20 mouse cellular contexts compared by ENCODE assay signal in genomic region chr1:134847851-134848250, GRCm38 (mm10).
DNase-seq lines count a peak whose midpoint lies in the region; ATAC-seq and TF ChIP-seq lines count a peak whose summit lies in the region.
"Had no signal": no experiment of that assay in that cellular context is flagged by ENCODE, and none has a peak within 500 bp of the region (broad histone marks: within the 10 kb centered on the region; RNA-seq: fewer than 3 reads in every experiment).

No protein-coding gene starts in this region.

- no peak for DNase-seq in heart, postnatal 0 days (ENCODE audit: low spot score)
- no peak for DNase-seq in heart, postnatal 4 days
- peak; percentile 85 for DNase-seq in cerebellum, adult 11 months
- DNase-seq in cerebellum, adult 8-10 months = peak; percentile 84
- peak; percentile 56 for DNase-seq in retina, embryonic 14.5 days (ENCODE audit: low spot score)
- DNase-seq in thymus, adult 18-20 months = no peak
- DNase-seq: liver, embryonic 13.5 days; spleen, adult 18-20 months had no signal

- no peak overlapping the region for H3K9ac ChIP-seq in heart, postnatal 0 days (replicated peaks; ENCODE audit: low read depth, low read length)
- H3K9ac ChIP-seq: intestine, embryonic 15.5 days; kidney, embryonic 15.5 days; limb, embryonic 12.5 days; liver, embryonic 13.5 days; lung, embryonic 15.5 days; midbrain, embryonic 13.5 days; stomach, embryonic 15.5 days had no signal

- no peak for TF ChIP-seq CTCF in heart, postnatal 0 days (IDR thresholded peaks at IDR 0.05; ENCODE audit: low read depth)

- H3K27me3 ChIP-seq in heart, postnatal 0 days (ENCODE audit: control insufficient read depth, insufficient read depth, low read length) = no peaks in the 10 kb centered on the region
- H3K27me3 ChIP-seq: intestine, embryonic 15.5 days; kidney, embryonic 15.5 days; limb, embryonic 12.5 days; liver, embryonic 13.5 days; lung, embryonic 15.5 days; midbrain, embryonic 13.5 days; stomach, embryonic 15.5 days had no signal

- ATAC-seq in heart, postnatal 0 days (ENCODE audit: insufficient read depth, low read depth) = no peak
- no peak for ATAC-seq in inflammation-experienced regulatory T-cells, adult 6 months
- ATAC-seq: CD4-positive, CD25-positive, alpha-beta regulatory T cell, adult 4 months; forebrain, embryonic 14.5 days; intestine, embryonic 15.5 days; midbrain, embryonic 13.5 days had no signal

- no peak for TF ChIP-seq EP300 in heart, postnatal 0 days (IDR thresholded peaks at IDR 0.05; ENCODE audit: low read depth)

- 78% methylated on average over 9 of the region's 9 CpGs for WGBS in heart, postnatal 0 days

- no peak overlapping the region for H3K4me3 ChIP-seq in heart, postnatal 0 days (ENCODE audit: low read depth, low read length)
- H3K4me3 ChIP-seq: intestine, embryonic 15.5 days; kidney, embryonic 15.5 days; layer of hippocampus, adult 2 months; limb, embryonic 12.5 days; liver, embryonic 13.5 days; lung, embryonic 15.5 days; midbrain, embryonic 13.5 days; myocyte; stomach, embryonic 15.5 days had no signal

- H3K27ac ChIP-seq in heart, postnatal 0 days (ENCODE audit: low read depth) = 0 out of 2 replicates have a peak overlapping the region, but pooled peaks have one; percentile 11
- H3K27ac ChIP-seq: intestine, embryonic 15.5 days; kidney, embryonic 15.5 days; layer of hippocampus, adult 2 months; limb, embryonic 12.5 days; liver, embryonic 13.5 days; lung, embryonic 15.5 days; midbrain, embryonic 13.5 days; stomach, embryonic 15.5 days had no signal

- H3K36me3 ChIP-seq in heart, postnatal 0 days (replicated peaks; ENCODE audit: control insufficient read depth, insufficient read depth, low read length) = peaks cover 19% of the 10 kb centered on the region
- H3K36me3 ChIP-seq: intestine, embryonic 15.5 days; liver, embryonic 13.5 days; lung, embryonic 15.5 days had no signal

- no peak overlapping the region for H3K4me2 ChIP-seq in heart, postnatal 0 days (ENCODE audit: low read depth, low read length)
- H3K4me2 ChIP-seq: intestine, embryonic 15.5 days; kidney, embryonic 15.5 days; limb, embryonic 12.5 days; liver, embryonic 13.5 days; lung, embryonic 15.5 days; midbrain, embryonic 13.5 days; stomach, embryonic 15.5 days had no signal

- H3K9me3 ChIP-seq in heart, postnatal 0 days (replicated peaks; ENCODE audit: control insufficient read depth, low read length) = no peaks in the 10 kb centered on the region
- H3K9me3 ChIP-seq: G1E; intestine, embryonic 15.5 days; kidney, embryonic 15.5 days; limb, embryonic 12.5 days; liver, embryonic 13.5 days; lung, embryonic 15.5 days; midbrain, embryonic 13.5 days; stomach, embryonic 15.5 days had no signal

- peaks cover 6% of the 10 kb centered on the region; the same call in 1 of the 2 replicates for H3K4me1 ChIP-seq in heart, postnatal 0 days (ENCODE audit: control insufficient read depth, insufficient read depth)
- H3K4me1 ChIP-seq: intestine, embryonic 15.5 days; kidney, embryonic 15.5 days; limb, embryonic 12.5 days; lung, embryonic 15.5 days; stomach, embryonic 15.5 days had no signal

Comparison
In these comparisons a context has a peak if more than half of its experiments do, and no peak if none do; other contexts are left out.
1. DNase-seq: peak in cerebellum, adult 11 months (single experiment), cerebellum, adult 8-10 months (single experiment) and retina, embryonic 14.5 days (single experiment); none in heart, postnatal 0 days (single experiment), heart, postnatal 4 days (single experiment) and thymus, adult 18-20 months (0 of 2).